ENCODE assay signal across 20 mouse cellular contexts in the genomic region with DNA sequence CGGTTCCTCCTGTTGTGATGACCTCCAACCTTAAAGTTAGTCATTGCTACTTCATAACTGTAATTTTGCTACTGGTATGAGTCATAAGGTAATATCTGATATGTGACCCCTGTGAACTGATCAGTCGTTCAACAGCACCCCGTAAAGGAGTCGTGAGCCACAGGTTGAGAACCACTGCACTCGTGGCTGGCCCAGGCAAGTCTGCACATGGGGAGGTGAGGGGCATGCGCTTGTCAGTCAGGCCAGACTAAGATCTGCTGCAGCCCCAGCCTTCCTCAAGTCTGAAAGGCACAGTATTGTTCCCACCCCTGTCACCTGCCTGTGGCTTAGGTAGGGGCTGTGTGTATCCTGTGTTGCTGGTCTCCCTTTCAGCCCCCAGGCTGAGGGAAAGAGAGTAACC. TPM values are rescaled to one million over a fixed set of nuclear protein-coding genes. Genes with fewer than 3 reads are reported as not detected.
DNase-seq lines count a peak whose midpoint lies in the region; ATAC-seq and TF ChIP-seq lines count a peak whose summit lies in the region.
"Had no signal": no experiment of that assay in that cellular context is flagged by ENCODE, and none has a peak within 500 bp of the region (broad histone marks: within the 10 kb centered on the region; RNA-seq: fewer than 3 reads in every experiment).

No protein-coding gene starts in this region.

- peak; percentile 41 for DNase-seq in heart, embryonic 10.5 days (ENCODE audit: low spot score)
- DNase-seq in heart, adult 8-10 months (ENCODE audit: low spot score), result no peak
- DNase-seq in lung, postnatal 4 days, result no peak
- DNase-seq in stomach, postnatal 0 days (ENCODE audit: low spot score), result no peak
- no peak for DNase-seq in frontal cortex, postnatal 14 days (ENCODE audit: low spot score in 2 of 2)
- DNase-seq: adrenal gland, postnatal 25 days; cerebellum, adult 8-10 months; cerebellum, postnatal 36 days; embryo, embryonic 11 days; gastrocnemius, postnatal 14 days; kidney, adult 18-20 months; left cerebral cortex, postnatal 4 days; liver, postnatal 0 days had no signal

- no peak overlapping the region for H3K4me2 ChIP-seq in lung, embryonic 15.5 days
- H3K4me2 ChIP-seq in embryonic facial prominence, embryonic 15.5 days (replicated peaks), result no peak overlapping the region
- no peak overlapping the region for H3K4me2 ChIP-seq in stomach, postnatal 0 days (replicated peaks; ENCODE audit: low read depth)
- H3K4me2 ChIP-seq: forebrain, embryonic 15.5 days; heart, embryonic 11.5 days; midbrain, embryonic 13.5 days had no signal

- no peaks in the 10 kb centered on the region for H3K36me3 ChIP-seq in heart, embryonic 10.5 days
- peaks cover 7% of the 10 kb centered on the region; the same call in 1 of the 2 replicates for H3K36me3 ChIP-seq in lung, embryonic 15.5 days
- H3K36me3 ChIP-seq in embryonic facial prominence, embryonic 15.5 days, result no peaks in the 10 kb centered on the region
- H3K36me3 ChIP-seq in stomach, postnatal 0 days (ENCODE audit: control insufficient read depth, insufficient read depth, low read length), result no peaks in the 10 kb centered on the region
- H3K36me3 ChIP-seq: forebrain, embryonic 15.5 days; hindbrain, embryonic 10.5 days; midbrain, embryonic 13.5 days had no signal

- no peak overlapping the region for H3K4me3 ChIP-seq in heart, embryonic 10.5 days
- H3K4me3 ChIP-seq in lung, embryonic 15.5 days, result no peak overlapping the region
- H3K4me3 ChIP-seq in embryonic facial prominence, embryonic 15.5 days (replicated peaks), result no peak overlapping the region
- H3K4me3 ChIP-seq in stomach, postnatal 0 days (ENCODE audit: low read depth, low read length), result no peak overlapping the region
- H3K4me3 ChIP-seq: forebrain, embryonic 15.5 days; hindbrain, embryonic 10.5 days; midbrain, embryonic 13.5 days had no signal

- H3K4me1 ChIP-seq in heart, embryonic 10.5 days, result no peaks in the 10 kb centered on the region
- H3K4me1 ChIP-seq in lung, embryonic 15.5 days, result peaks cover 8% of the 10 kb centered on the region
- 0 out of 2 replicates have a peak, but pooled peaks cover 4% of the 10 kb centered on the region for H3K4me1 ChIP-seq in embryonic facial prominence, embryonic 15.5 days
- H3K4me1 ChIP-seq in stomach, postnatal 0 days (replicated peaks; ENCODE audit: control insufficient read depth, insufficient read depth), result 0 out of 2 replicates have a peak, but pooled peaks cover 2% of the 10 kb centered on the region
- H3K4me1 ChIP-seq: forebrain, embryonic 15.5 days; midbrain, embryonic 13.5 days had no signal

- no peak overlapping the region for H3K9ac ChIP-seq in lung, embryonic 15.5 days
- no peak overlapping the region for H3K9ac ChIP-seq in embryonic facial prominence, embryonic 15.5 days
- H3K9ac ChIP-seq in stomach, postnatal 0 days (ENCODE audit: low read length), result no peak overlapping the region
- H3K9ac ChIP-seq: forebrain, embryonic 15.5 days; liver, postnatal 0 days; midbrain, embryonic 13.5 days had no signal

- ATAC-seq in lung, embryonic 15.5 days (ENCODE audit: borderline replicate concordance, extremely low read depth, low FRiP score, low TSS enrichment), result no peak
- no peak for ATAC-seq in embryonic facial prominence, embryonic 15.5 days (ENCODE audit: insufficient number of reproducible peaks, low FRiP score, low TSS enrichment, low read depth)
- ATAC-seq in stomach, postnatal 0 days (ENCODE audit: low FRiP score, low TSS enrichment), result no peak
- ATAC-seq: forebrain, embryonic 15.5 days; hindbrain, embryonic 16.5 days; liver, postnatal 0 days; midbrain, embryonic 13.5 days had no signal

- TF ChIP-seq CTCF in stomach, postnatal 0 days (IDR thresholded peaks at IDR 0.05; ENCODE audit: low read depth), result no peak

- no peaks in the 10 kb centered on the region; the same call in 1 of the 2 replicates for H3K27me3 ChIP-seq in heart, embryonic 10.5 days (ENCODE audit: insufficient read depth, poor library complexity, severe bottlenecking)
- no peaks in the 10 kb centered on the region for H3K27me3 ChIP-seq in lung, embryonic 15.5 days
- no peaks in the 10 kb centered on the region for H3K27me3 ChIP-seq in embryonic facial prominence, embryonic 15.5 days
- no peaks in the 10 kb centered on the region for H3K27me3 ChIP-seq in stomach, postnatal 0 days (ENCODE audit: control insufficient read depth, insufficient read depth, low read length)
- H3K27me3 ChIP-seq: forebrain, embryonic 15.5 days; midbrain, embryonic 13.5 days had no signal

- H3K9me3 ChIP-seq in heart, embryonic 10.5 days, result no peaks in the 10 kb centered on the region
- no peaks in the 10 kb centered on the region for H3K9me3 ChIP-seq in lung, embryonic 15.5 days
- no peaks in the 10 kb centered on the region for H3K9me3 ChIP-seq in embryonic facial prominence, embryonic 15.5 days (replicated peaks)
- H3K9me3 ChIP-seq in stomach, postnatal 0 days (ENCODE audit: control insufficient read depth, low read length), result no peaks in the 10 kb centered on the region
- H3K9me3 ChIP-seq: forebrain, embryonic 15.5 days; hindbrain, embryonic 10.5 days; midbrain, embryonic 13.5 days had no signal

- H3K27ac ChIP-seq in heart, embryonic 10.5 days, result no peak overlapping the region
- peak overlapping the region; percentile 56 for H3K27ac ChIP-seq in lung, embryonic 15.5 days
- H3K27ac ChIP-seq in embryonic facial prominence, embryonic 15.5 days (replicated peaks), result peak overlapping the region; percentile 13; the same call in 1 of the 2 replicates
- H3K27ac ChIP-seq in stomach, postnatal 0 days (replicated peaks), result peak overlapping the region; percentile 65
- H3K27ac ChIP-seq: forebrain, embryonic 15.5 days; hindbrain, embryonic 10.5 days; midbrain, embryonic 13.5 days had no signal

- TF ChIP-seq EP300 in stomach, postnatal 0 days (optimal IDR thresholded peaks at IDR 0.05), result no peak

- 83% methylated on average over 6 of the region's 6 CpGs for WGBS in heart, embryonic 10.5 days
- WGBS in lung, embryonic 15.5 days, result 77% methylated on average over 6 of the region's 6 CpGs
- 72% methylated on average over 6 of the region's 6 CpGs for WGBS in embryonic facial prominence, embryonic 15.5 days
- WGBS in stomach, postnatal 0 days, result 70% methylated on average over 6 of the region's 6 CpGs

RNA-seq across cellular contexts. Expression of a gene that starts 14.8 kb away (rescaled TPM):
- 19.3 and 26.4 TPM in 2 replicates for polyA plus RNA-seq in heart, embryonic 10.5 days (2016; fragmentation: Nextera tagmentation; extraction: Ambion mirVana)
- 10 to 100 TPM; 43.8 to 66.2 (median 55.1) TPM for total RNA-seq in heart, adult 8-10 months (2022)
- polyA plus RNA-seq in lung, embryonic 15.5 days (2015; fragmentation: Nextera tagmentation; extraction: Ambion mirVana), result 410 and 503 TPM in 2 replicates
- 58.9 and 67.1 TPM in 2 replicates for polyA plus RNA-seq in embryonic facial prominence, embryonic 15.5 days (2015; fragmentation: Nextera tagmentation; extraction: Ambion mirVana)
- polyA plus RNA-seq in stomach, postnatal 0 days (2015; fragmentation: Nextera tagmentation; extraction: Ambion mirVana), result 145 and 152 TPM in 2 replicates

RNA-seq across cellular contexts. Expression of a gene that starts 45.8 kb away (rescaled TPM):
- polyA plus RNA-seq in heart, embryonic 10.5 days (2016; fragmentation: Nextera tagmentation; extraction: Ambion mirVana), result 430 and 475 TPM in 2 replicates
- 100 to 1,000 TPM; 219 to 244 (median 237) TPM for total RNA-seq in heart, adult 8-10 months (2022)
- 397 and 406 TPM in 2 replicates for polyA plus RNA-seq in lung, embryonic 15.5 days (2015; fragmentation: Nextera tagmentation; extraction: Ambion mirVana)
- 429 and 455 TPM in 2 replicates for polyA plus RNA-seq in embryonic facial prominence, embryonic 15.5 days (2015; fragmentation: Nextera tagmentation; extraction: Ambion mirVana)
- 225 and 226 TPM in 2 replicates for polyA plus RNA-seq in stomach, postnatal 0 days (2015; fragmentation: Nextera tagmentation; extraction: Ambion mirVana)
